Mouse (Mus musculus) left cerebral cortex, adult 6 months (tissue): Measurements from ENCODE around the gene Rpl6. TPM values are rescaled to one million over a fixed set of nuclear protein-coding genes. Genes with fewer than 3 reads are reported as not detected.

Experiments used
- long read RNA-seq, 2 experiments: library from polyadenylated mRNA; unstranded; transcript quantifications; one replicate each; pipeline ENCODE4 v2.0.0; 2019 to 2020
- polyA plus RNA-seq: library from polyadenylated mRNA; unstranded; fragments of <200 nt; fragmentation: Nextera tagmentation; gene quantifications from 2 replicates; pipeline ENCODE4 v1.2.3, GENCODE M21; 2021

Gene Rpl6
- polyA plus RNA-seq, result 891 and 960 TPM in 2 replicates
- long read RNA-seq, experiment 1, transcript Rpl6-201 (7 exons, 1,270 nt), result major isoform, 488 of 566 reads
- long read RNA-seq, experiment 1, transcript Rpl6-206 (2 exons, 829 nt), result minor isoform, 7 of 566 reads
- long read RNA-seq, experiment 1, partial matches to known transcripts, result 56 of 566 reads
- long read RNA-seq, experiment 1, other reads (novel, unspliced or antisense), result 14 of 566 reads
- long read RNA-seq, experiment 2, transcript Rpl6-203 (2 exons, 565 nt), result minor isoform, 8 of 782 reads
- long read RNA-seq, experiment 2, transcript Rpl6-201 (7 exons, 1,270 nt), result major isoform, 570 of 782 reads
- long read RNA-seq, experiment 2, transcript Rpl6-206 (2 exons, 829 nt), result minor isoform, 8 of 782 reads
- long read RNA-seq, experiment 2, partial matches to known transcripts, result 188 of 782 reads
- long read RNA-seq, experiment 2, other reads (novel, unspliced or antisense), result 5 of 782 reads

DNA sequence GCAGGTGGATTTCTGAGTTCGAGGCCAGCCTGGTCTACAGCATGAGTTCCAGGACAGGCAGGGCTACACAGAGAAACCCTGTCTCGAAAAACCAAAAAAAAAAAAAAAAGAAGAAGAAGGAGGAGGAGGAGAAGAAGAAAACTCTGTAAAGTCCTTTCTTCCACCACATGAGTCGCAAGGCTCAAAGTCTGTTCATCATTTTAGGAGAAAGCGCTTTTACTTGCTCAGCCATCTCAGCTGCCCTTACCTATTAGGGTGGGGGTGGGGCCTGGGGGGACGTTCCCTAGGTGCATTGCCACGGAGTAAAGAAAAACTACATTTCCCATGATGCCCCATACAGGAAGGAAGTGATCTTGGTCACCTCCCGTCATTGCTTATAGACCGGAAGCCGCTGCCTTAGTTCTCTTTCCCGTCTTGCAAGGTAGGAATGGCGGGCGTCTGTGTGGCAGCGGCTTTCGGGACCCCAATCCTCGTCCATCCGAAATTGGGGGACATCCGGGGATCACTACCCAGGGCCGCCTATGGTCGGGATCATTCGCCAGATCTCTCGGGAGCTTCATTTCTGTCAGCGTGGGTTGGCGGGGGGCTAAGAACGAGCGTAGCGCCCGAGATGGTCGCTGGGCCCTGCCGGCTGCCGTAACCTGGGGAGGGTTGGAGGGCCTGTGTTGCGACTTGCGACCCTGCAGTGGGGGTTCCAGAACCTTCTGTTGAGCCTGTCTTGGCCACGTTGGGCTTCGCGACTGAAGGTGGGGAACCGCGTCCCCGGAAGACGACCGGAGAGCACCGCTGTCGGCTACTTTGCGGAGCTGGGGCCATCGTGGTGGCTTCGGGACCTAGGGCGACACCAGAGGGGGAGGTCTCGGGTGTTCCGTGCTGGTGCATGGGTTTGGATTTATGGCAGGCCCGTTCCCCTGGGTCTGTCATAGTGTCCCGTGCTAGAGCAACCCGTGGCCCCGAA, at the start of gene Rpl6:
Gene Rpl6 (plus strand): TSS at position 350 of the 958 bp plus-strand sequence.

DNA sequence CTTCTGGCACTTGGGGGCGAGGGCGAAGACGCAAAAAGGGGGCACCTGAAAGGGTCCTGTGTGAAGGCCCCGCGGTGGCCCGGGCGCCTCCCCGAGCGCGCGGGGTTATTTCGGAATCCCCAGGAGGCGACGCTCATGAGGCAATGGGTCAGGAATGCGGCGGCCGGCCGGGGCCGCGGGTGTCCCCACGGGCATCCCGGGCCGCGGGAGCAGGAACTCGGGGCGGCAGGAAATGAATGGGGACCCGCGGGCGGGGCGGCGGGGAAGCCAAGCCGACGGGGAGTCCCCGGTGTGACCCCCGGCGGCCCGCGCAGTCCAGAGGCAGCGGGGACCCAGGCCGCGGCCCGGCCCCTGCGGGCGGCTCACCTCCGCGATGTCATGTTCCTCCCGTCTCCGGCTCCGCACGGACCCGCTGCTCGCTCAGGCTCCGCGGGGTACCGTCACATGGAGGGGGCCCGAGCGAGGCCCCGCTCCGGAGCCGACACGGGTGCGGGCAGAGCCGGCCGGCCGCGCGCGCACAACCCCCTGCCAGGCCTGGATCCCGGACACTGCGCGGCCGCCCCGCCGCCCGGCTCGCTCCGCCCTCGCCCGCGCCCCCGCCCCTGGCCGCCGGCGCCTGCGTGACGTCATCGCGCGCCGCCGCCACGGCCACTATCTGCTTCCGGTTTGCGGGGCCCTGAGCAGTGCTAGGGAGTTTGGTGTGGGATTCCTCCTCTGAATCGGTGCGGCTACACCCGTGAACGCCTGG, 13.3 kb upstream of the Rpl6 start, which contains the start of gene Ptpn11:
Gene Ptpn11 (minus strand): TSS at position 562 of the 748 bp plus-strand sequence.

DNA sequence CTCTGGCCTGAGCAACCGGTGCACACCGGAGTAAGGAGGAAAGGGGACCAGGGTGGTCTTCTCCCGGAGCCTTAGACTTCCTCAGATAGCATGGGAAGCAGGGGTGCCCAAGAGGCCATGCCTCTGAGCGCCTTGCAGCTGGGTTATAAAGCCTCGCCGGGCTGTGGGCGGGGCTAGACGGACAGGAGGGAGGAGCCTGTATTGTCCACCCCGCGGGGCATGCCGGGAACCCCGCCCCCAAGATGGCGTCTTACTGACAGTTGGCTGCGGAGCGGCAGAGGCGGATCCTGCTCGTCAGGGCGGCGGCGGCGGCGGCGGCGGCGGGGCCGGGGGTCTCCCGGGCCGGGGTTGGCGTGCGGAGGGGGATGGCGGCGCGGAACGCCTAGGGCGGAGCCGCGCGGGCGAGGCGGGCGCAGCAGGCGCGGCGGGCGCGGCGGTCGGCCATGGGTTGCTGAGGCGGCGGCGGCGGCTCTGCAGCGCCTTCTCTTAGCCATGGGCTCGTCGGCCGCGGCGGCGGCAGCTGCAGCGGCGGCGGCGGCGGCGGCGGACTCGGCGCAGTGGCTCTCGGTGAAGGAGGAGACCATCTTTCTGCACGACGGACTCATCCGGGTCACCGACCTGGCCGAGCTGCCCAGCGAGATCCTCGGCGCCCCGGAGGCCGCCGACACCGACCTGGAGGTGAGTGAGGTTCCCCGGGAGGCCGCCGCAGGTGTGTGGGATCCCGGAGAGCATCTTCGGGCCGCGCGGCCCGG, 15.9 kb downstream of the Rpl6 start, which contains the start of gene Hectd4:
Gene Hectd4 (plus strand): TSS at position 240 of the 752 bp plus-strand sequence.

Other genes with a start within 250 kb of the Rpl6 start
- gene Rph3a, start 194.4 kb upstream of the Rpl6 start, polyA plus RNA-seq, result 93.8 and 123 TPM in 2 replicates
- gene Ptpn11, start 13.1 kb upstream of the Rpl6 start, polyA plus RNA-seq, result 17.4 and 22.3 TPM in 2 replicates
- 22.9 and 23.1 TPM in 2 replicates for gene Hectd4, start 15.7 kb downstream of the Rpl6 start, polyA plus RNA-seq
- 41.4 and 43.2 TPM in 2 replicates for gene Trafd1, start 181.2 kb downstream of the Rpl6 start, polyA plus RNA-seq
- gene Naa25, start 193.5 kb downstream of the Rpl6 start, polyA plus RNA-seq, result 27.8 and 36.8 TPM in 2 replicates
- gene Tmem116, start 247.4 kb downstream of the Rpl6 start, polyA plus RNA-seq, result 6.9 and 9.6 TPM in 2 replicates
- gene Erp29, start 248.0 kb downstream of the Rpl6 start, polyA plus RNA-seq, result 150 and 166 TPM in 2 replicates